Mouse (Mus musculus) heart, postnatal 14 days (tissue): ENCODE results near the gene Agr3. TPM values are rescaled to one million over a fixed set of nuclear protein-coding genes. Genes with fewer than 3 reads are reported as not detected.

Experiments used
- DNase-seq, 2 experiments: peaks; one replicate each; pipeline ENCODE4 v3.0.0; 2021 to 2022
- intact Hi-C: fragments of 180-260 bp; cut with DNase I; formaldehyde crosslinking; loops from one replicate; pipeline ENCODE4 v1.15.1; 2025
- total RNA-seq, 2 experiments: library from RNA; stranded (reverse); gene quantifications; 2 replicates each; pipeline ENCODE4 v1.2.3; 2021

Agr3 gene
- total RNA-seq, 2 experiments from 2014 or later: not detected

- intact Hi-C loops: no loop called here
- peak; percentile 9 to 12 for DNase-seq
These were observed 56.4 kb downstream of the Agr3 start for GRCm38 (mm10) chr12:35981732-35982360.

GRCm38 (mm10) chr12:35983472-35983871 lies 58.1 kb downstream of the Agr3 start:
- intact Hi-C loops: no loop called here
- DNase-seq: no peak

GRCm38 (mm10) chr12:35984743-35985142 lies 59.3 kb downstream of the Agr3 start:
- intact Hi-C loops: no loop called here

DNA sequence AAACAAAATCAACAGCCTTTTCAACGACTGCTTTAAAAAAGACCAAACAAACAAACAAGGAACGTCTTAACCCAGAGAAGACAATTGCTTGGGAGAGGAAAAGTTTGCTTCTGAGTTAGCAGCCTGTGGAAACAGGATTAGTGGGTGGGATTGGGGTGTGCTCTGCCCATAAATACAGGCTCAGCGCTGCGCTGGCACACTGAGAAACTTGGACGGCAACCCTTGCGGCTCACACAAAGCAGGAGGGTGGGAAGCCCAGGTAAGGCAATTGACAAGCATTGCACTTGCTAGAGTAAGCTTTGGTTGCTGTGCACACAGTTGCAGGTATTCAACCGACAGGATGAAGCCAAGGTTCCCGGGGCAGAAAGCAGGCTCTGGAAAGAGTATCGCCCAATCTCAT lies 67.3 kb downstream of the Agr3 start, which contains the start of gene Agr2:
Gene Agr2 (plus strand): TSS at position 197 of the 400 bp plus-strand sequence.
- intact Hi-C loops: no loop called here

More at GRCm38 (mm10) chr12:35984743-35985142, 59.3 kb downstream of the Agr3 start:
- no peak for DNase-seq

GRCm38 (mm10) chr12:35993583-35993982 lies 68.2 kb downstream of the Agr3 start:
- intact Hi-C loops: no loop called here
- no peak for DNase-seq

More for the DNA sequence above, 67.3 kb downstream of the Agr3 start, which contains the start of gene Agr2:
- no peak for DNase-seq

DNA sequence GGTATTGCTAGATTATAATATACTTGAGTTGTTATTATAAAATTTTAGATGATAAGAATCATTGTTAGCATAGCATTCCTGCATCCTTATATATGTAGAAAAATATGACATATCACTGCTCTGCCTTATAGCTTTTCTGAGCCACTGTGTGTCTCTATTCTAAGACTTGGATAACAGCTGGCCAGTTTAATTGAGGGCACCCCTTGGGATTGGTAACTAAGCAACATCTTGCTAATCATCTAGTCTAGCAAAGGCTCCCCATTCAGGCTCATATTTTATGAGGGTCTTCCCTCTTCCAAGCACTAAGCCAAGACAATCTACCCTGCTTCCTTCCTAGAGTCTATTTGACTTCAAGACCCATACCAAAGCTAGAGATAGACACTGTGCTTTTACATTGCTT lies 68.7 kb downstream of the Agr3 start:
- no peak for DNase-seq
- intact Hi-C loops: no loop called here

DNA sequence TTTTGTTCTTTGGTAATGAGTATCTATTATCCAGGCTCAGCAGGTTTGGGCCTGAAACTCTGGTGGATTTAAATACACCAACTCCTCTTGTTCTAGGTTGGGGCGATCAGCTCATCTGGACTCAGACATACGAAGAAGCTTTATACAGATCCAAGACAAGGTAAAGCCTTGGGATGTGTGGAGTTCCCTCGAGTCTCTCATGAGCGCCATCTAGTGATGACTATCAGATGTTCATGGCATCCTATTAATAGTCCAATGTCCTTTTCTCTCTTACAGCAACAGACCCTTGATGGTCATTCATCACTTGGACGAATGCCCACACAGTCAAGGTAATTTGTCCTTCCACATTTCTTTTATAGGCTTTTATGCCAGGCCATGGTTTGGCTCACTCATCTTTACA lies 70.4 kb downstream of the Agr3 start:
- DNase-seq: peak in 1 of 2 experiments; percentile 38
- intact Hi-C loops: loop anchor here (1.0 to 5.0 kb wide), 2 partner anchors 47 to 99 kb away; partner anchors contain the start of gene Tspan13

Other genes with a start within 250 kb of the Agr3 start
- not detected for gene Agr2, start 67.3 kb downstream of the Agr3 start, total RNA-seq
- gene Tspan13, start 116.9 kb downstream of the Agr3 start, total RNA-seq: 10 to 100 TPM; 73.1 TPM
- gene Ankmy2, start 231.5 kb downstream of the Agr3 start, total RNA-seq: 10 to 100 TPM; 16.9 to 20.5 TPM
- 100 to 1,000 TPM; 146 to 148 TPM for gene Bzw2, start 232.5 kb downstream of the Agr3 start, total RNA-seq